Mouse (Mus musculus) kidney, postnatal 25 days (tissue): ENCODE measurements around the gene Ddx4.

Experiments used
- DNase-seq, 2 experiments: peaks; one replicate each; pipeline ENCODE4 v3.0.0; 2021; ENCODE audit warnings: mixed read lengths in 2 of 2

Gene Ddx4

DNA sequence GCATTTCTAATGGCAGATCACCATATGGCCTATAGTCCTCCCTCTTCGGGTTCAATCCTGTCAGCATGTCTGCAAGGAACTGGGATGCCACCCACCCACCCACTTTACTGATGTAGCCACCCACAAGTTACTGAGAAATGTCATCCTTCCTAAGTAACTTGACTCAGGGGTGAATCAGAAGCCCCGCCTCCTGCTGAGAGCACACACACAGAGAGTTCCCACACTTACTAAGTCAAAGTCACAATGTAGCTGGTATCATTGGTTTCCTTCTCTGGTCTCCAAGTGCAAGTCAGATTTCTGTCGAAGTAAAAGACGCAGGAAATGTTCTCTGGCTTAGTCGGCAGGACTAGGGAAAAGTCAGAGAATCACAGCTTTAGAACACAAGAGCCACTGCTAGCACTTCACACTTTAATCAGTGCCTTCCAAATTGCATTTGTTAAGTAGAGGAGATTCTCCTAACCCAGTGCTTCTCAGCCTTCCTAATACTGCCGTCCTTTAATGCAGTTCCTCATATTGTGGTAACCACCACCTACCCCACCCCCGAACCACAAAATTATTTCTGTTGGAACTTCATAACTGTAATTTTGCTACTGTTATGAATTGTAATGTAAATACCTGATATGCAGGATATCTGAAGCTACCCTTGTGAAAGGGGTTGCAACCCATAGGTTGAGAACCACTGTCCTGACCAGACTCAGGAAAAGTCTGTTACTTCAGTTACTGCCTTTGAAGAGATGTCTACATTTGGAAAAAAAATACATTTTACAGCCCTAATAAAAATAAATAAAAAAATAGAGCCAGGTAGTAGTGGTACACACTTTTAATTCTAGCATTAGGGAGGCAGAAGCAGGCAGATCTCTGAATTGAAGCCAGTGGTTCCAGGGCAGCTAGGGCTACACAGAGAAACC lies 100.4 kb downstream of the Ddx4 start:
- no peak for DNase-seq
